Mouse (Mus musculus) v-Abl transformed pro-B cells (cell line): ENCODE data around the gene Dhh.

ENCODE experiments used
- in situ Hi-C, 2 experiments: fragments of 400-800 bp; cut with MboI; formaldehyde crosslinking; loops; one replicate each; pipeline ENCODE4 v1.15.1; 2025; ENCODE audit not compliant: unreplicated experiment in 2 of 2

Dhh gene

GRCm38 (mm10) chr15:98859319-98860043 lies 38.9 kb downstream of the Dhh start:
- in situ Hi-C loops, result no loop called here

DNA sequence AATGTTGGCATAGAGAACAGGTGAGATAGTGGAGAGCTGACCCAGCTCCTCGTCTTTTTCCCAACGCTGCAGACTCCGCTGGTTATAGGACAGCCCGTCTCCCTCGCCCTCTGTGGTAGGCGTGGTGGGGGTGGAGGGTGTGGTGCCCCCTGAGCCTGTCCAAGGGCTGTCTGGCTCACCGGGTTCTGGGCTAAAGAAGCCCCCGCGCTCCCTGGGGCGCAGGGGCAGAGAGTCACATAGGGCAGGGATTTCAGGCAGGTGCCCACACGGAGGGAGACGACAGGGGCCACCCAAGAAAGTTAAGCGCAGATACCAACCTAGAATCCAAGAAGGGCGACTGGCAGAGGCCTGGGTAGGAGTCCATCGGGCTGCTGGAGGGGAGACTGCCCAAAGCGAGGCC lies 44.1 kb downstream of the Dhh start:
- in situ Hi-C loops, result no loop called here

GRCm38 (mm10) chr15:98853161-98853937 lies 45.0 kb downstream of the Dhh start:
- in situ Hi-C loops, result no loop called here

DNA sequence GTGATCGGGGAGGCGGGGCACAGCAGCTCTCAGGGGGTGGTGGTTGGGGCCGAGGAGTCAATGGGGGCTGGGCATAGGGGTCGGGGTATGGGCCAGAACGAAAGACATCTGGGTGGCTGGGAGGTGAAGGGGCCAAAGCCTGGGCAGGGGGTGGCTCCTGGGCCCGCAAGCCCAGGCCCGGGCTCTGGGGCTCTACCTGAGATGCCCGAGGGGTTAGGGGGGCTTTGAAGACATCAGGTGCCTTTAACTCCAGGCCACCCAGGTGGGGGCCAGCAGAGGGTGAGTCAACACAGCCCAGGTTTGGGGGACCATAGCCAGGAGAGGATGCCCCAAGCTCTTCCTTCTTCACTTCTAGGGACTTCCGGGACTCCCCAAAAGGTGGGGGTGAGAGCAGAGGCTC lies 45.6 kb downstream of the Dhh start:
- in situ Hi-C loops, result no loop called here

DNA sequence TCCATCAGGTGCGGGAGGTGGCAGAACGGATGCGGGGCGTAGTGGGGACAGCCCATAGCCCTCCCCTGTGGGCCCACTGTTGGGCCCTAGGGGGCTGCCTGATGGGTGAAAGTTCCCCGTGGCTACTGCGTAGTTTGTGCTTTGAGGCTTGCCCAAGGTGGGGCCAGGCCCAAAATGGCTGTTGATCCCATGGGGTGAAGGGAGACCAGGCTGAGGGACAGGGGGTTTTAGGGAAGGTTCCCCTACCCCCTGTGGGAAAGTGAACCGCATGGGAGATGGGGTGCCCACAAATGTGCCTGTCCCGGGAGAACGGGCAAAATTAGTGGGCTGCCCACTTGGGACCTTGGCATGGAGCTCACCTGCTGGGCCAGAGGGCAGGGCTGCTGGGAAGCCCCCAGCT lies 46.3 kb downstream of the Dhh start:
- in situ Hi-C loops, result no loop called here

- in situ Hi-C loops, result no loop called here
These were observed 47.0 kb downstream of the Dhh start for GRCm38 (mm10) chr15:98851229-98851818.

GRCm38 (mm10) chr15:98850668-98851067 lies 47.7 kb downstream of the Dhh start:
- in situ Hi-C loops, result no loop called here

DNA sequence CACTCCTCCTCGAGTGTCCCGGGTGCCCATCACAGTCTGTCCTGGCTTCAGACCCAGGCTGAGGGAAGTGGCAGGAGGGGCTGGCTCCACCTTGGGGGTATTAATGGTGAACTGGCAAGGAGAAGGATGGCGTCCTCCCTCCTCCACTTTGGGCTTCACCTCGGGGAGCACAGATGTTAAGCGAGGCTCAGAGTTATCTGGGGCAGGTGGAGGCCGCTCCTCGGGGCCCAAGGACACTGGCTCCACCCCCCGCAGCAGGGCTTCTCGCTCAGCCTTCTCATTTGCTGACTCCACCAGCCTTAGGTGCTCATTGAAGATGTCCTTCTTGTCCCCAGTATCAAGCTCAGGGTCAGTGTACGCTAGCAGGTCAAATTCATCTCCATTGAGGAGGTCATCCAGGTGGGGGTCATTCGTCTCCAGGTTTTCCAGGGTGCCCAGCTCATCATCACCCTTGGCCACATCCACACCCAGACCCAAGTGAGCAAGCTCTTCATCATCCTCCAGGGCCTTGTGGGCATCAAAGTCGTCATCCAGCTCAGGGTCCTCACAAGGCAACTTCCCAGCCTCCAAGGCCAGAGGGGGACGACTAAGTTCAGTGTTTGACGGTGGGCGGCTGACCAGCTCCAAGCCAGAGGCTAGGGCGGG lies 48.3 kb downstream of the Dhh start:
- in situ Hi-C loops, result no loop called here

GRCm38 (mm10) chr15:98849165-98849564 lies 49.2 kb downstream of the Dhh start:
- in situ Hi-C loops, result no loop called here

GRCm38 (mm10) chr15:98846140-98846539 lies 52.2 kb downstream of the Dhh start:
- in situ Hi-C loops, result no loop called here

GRCm38 (mm10) chr15:98845149-98845548 lies 53.2 kb downstream of the Dhh start:
- in situ Hi-C loops, result no loop called here

DNA sequence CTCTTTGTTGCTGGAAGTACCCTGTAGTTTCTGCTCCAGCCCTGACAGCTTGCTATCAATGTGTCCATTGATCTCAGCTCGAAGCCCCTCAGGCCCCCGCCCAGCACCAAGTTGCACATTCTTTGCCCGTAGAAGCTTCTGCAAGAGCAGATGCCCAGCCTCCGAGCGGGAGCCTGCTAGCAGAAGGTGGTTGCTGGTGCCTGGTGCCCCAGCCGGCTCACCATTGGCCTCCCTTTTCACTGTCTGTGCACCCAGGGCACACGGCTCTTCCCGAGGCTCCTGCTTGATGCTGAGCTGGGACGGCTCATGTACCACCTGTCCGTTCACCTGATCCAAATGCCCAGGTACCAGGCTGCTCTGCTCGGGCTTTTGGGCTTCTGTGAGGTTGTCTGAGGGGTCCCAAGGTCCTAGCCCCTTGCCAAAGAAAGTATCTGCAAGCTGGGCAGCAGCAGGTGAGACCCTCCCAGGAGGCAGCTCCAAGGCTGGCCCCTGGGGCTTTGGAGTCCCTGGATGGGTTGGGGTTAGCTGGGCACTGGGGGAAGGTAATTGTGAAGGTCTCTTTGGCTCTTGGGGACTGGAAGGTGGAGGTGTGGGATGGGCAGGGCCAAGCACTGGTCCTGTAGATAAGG lies 54.6 kb downstream of the Dhh start:
- in situ Hi-C loops, result no loop called here
